Mouse (Mus musculus): ENCODE data around the gene Gcm2. TPM values are rescaled to one million over a fixed set of nuclear protein-coding genes. Genes with fewer than 3 reads are reported as not detected.

Gene Gcm2
- polyA plus RNA-seq, 1 experiment: 0.04 TPM

GRCm38 (mm10) chr13:41067618-41068017 is 43.2 kb downstream of the Gcm2 start:
- H3K27me3 ChIP-seq (ENCODE audit: control insufficient read depth, insufficient read depth, low read length): no peaks in the 10 kb centered on the region
- TF ChIP-seq CTCF (IDR thresholded peaks at IDR 0.05; ENCODE audit: control insufficient read depth, insufficient read depth, insufficient replicate concordance, low read depth, low read length) (no peak), POLR2A (IDR thresholded peaks at IDR 0.05; ENCODE audit: control insufficient read depth, low read depth, low read length) (no peak)
- no peaks in the 10 kb centered on the region; the same call in 1 of the 2 replicates for H3K4me1 ChIP-seq (ENCODE audit: control insufficient read depth, insufficient read depth, low read length)
- no peak overlapping the region for H3K4me3 ChIP-seq (ENCODE audit: control insufficient read depth, low read depth, low read length)
- no peak overlapping the region for H3K27ac ChIP-seq (ENCODE audit: control insufficient read depth, insufficient read depth, low read depth, low read length)
- H3K36me3 ChIP-seq (ENCODE audit: control insufficient read depth, insufficient read depth, low read length): no peaks in the 10 kb centered on the region

DNA sequence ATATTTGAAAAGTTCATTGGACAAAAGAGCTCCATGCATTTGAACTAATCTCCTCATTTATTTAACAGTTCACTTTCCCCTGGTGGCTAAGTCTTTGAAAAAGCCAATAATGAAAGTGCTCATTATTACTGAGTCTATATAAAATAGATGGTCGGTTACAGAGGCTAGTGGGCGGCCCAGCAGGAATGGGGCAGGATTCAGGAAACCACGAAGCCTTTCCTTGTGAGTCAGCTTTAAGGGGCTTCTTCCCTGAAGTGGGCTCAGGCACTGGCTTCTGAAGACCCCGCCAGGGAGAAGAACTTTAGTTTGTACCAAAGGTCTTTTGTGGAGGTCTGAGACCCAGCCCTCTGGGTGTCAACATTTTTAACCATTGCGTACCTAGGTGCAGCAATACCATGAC is 58.9 kb downstream of the Gcm2 start:
- Histone ChIP-seq H3K27me3 (ENCODE audit: control insufficient read depth, insufficient read depth, low read length) (no peaks in the 10 kb centered on the region), H3K4me1 (ENCODE audit: control insufficient read depth, insufficient read depth, low read length) (no peaks in the 10 kb centered on the region), H3K27ac (ENCODE audit: control insufficient read depth, insufficient read depth, low read depth, low read length) (no peak overlapping the region), H3K4me3 (ENCODE audit: control insufficient read depth, low read depth, low read length) (no peak overlapping the region), H3K36me3 (ENCODE audit: control insufficient read depth, insufficient read depth, low read length) (no peaks in the 10 kb centered on the region; the same call in 1 of the 2 replicates)
- TF ChIP-seq CTCF (IDR thresholded peaks at IDR 0.05; ENCODE audit: control insufficient read depth, insufficient read depth, insufficient replicate concordance, low read depth, low read length) (no peak), POLR2A (IDR thresholded peaks at IDR 0.05; ENCODE audit: control insufficient read depth, low read depth, low read length) (no peak)

Other genes starting within 250 kb of the Gcm2 start
- 25.5 and 28.6 TPM in 2 replicates for gene Pak1ip1, start 110.0 kb downstream of the Gcm2 start, polyA plus RNA-seq (2012; rRNA removed)
- 19.0 and 19.1 TPM in 2 replicates for gene Tmem14c, start 94.7 kb downstream of the Gcm2 start, polyA plus RNA-seq (2012; rRNA removed)
- gene Mak, start 31.3 kb downstream of the Gcm2 start, polyA plus RNA-seq (2012; rRNA removed): 98.5 and 99.6 TPM in 2 replicates
- 0.11 and 0.23 TPM in 2 replicates for gene Sycp2l, start 3.3 kb upstream of the Gcm2 start, polyA plus RNA-seq (2012; rRNA removed)
- gene Elovl2, start 109.4 kb upstream of the Gcm2 start, polyA plus RNA-seq (2012; rRNA removed): 102 and 132 TPM in 2 replicates
- gene Smim13, start 138.8 kb upstream of the Gcm2 start, polyA plus RNA-seq (2012; rRNA removed): 14.3 and 16.2 TPM in 2 replicates
- not detected in 2 replicates for gene Gm17364, start 162.9 kb upstream of the Gcm2 start, polyA plus RNA-seq (2012; rRNA removed)